Comparison of ENCODE assay signal across 49 mouse cellular contexts in genomic region chr5:33420313-33420712, GRCm38 (mm10). TPM values are rescaled to one million over a fixed set of nuclear protein-coding genes. Genes with fewer than 3 reads are reported as not detected.
"Had no signal": no experiment of that assay in that cellular context is flagged by ENCODE, and none has a peak within 500 bp of the region (broad histone marks: within the 10 kb centered on the region; RNA-seq: fewer than 3 reads in every experiment).

No protein-coding gene starts in this region.

- H3K27ac ChIP-seq: heart, embryonic 10.5 days; heart, embryonic 13.5 days; heart, embryonic 15.5 days; hindbrain, embryonic 10.5 days; hindbrain, embryonic 12.5 days; hindbrain, embryonic 13.5 days; hindbrain, embryonic 14.5 days; hindbrain, embryonic 15.5 days; hindbrain, postnatal 0 days; intestine, embryonic 15.5 days; kidney, embryonic 15.5 days; kidney, postnatal 0 days; layer of hippocampus, adult 2 months; left cerebral cortex, adult 2 months had no signal

- H3K36me3 ChIP-seq: heart, embryonic 15.5 days; hindbrain, embryonic 15.5 days; intestine, embryonic 15.5 days had no signal

- H3K4me1 ChIP-seq: heart, embryonic 10.5 days; heart, embryonic 12.5 days; heart, embryonic 13.5 days; heart, embryonic 15.5 days; hindbrain, embryonic 10.5 days; hindbrain, embryonic 12.5 days; hindbrain, embryonic 13.5 days; hindbrain, embryonic 15.5 days; intestine, embryonic 15.5 days; kidney, embryonic 15.5 days had no signal

- H3K4me2 ChIP-seq: heart, embryonic 11.5 days; heart, embryonic 12.5 days; heart, embryonic 13.5 days; heart, embryonic 15.5 days; hindbrain, embryonic 12.5 days; hindbrain, embryonic 13.5 days; hindbrain, embryonic 14.5 days; hindbrain, embryonic 15.5 days; intestine, embryonic 15.5 days; kidney, embryonic 15.5 days had no signal

- H3K4me3 ChIP-seq: heart, embryonic 10.5 days; heart, embryonic 12.5 days; heart, embryonic 13.5 days; heart, embryonic 15.5 days; hindbrain, embryonic 10.5 days; hindbrain, embryonic 12.5 days; hindbrain, embryonic 13.5 days; hindbrain, embryonic 15.5 days; intestine, embryonic 15.5 days; kidney, embryonic 15.5 days; layer of hippocampus, adult 2 months; left cerebral cortex, adult 2 months had no signal

- H3K9me3 ChIP-seq: heart, embryonic 10.5 days; heart, embryonic 12.5 days; heart, embryonic 13.5 days; heart, embryonic 15.5 days; hindbrain, embryonic 10.5 days; hindbrain, embryonic 12.5 days; hindbrain, embryonic 13.5 days; hindbrain, embryonic 15.5 days; intestine, embryonic 15.5 days; kidney, embryonic 15.5 days had no signal

- H3K9ac ChIP-seq: heart, embryonic 12.5 days; heart, embryonic 13.5 days; heart, embryonic 15.5 days; hindbrain, embryonic 12.5 days; hindbrain, embryonic 13.5 days; hindbrain, embryonic 14.5 days; hindbrain, embryonic 15.5 days; intestine, embryonic 15.5 days; kidney, embryonic 15.5 days had no signal

- DNase-seq: heart, postnatal 10 days; heart, postnatal 14 days; heart, postnatal 36 days; heart, postnatal 4 days; kidney, adult 11 months; kidney, adult 18-20 months; kidney, adult 2 months; kidney, adult 8-10 months; kidney, adult 9 months; kidney, postnatal 10 days; kidney, postnatal 14 days; kidney, postnatal 36 days; kidney, postnatal 4 days; layer of hippocampus, adult 9-11 months; layer of hippocampus, postnatal 36 days had no signal

- ATAC-seq: hindbrain, embryonic 16.5 days; hindbrain, postnatal 0 days; inflammation-experienced regulatory T-cells, adult 6 months; intestine, embryonic 15.5 days; intestine, embryonic 16.5 days; intestine, postnatal 0 days had no signal

RNA-seq across cellular contexts. Expression of gene Nkx1-1, which starts 13.5 kb away (rescaled TPM):
- total RNA-seq: heart, postnatal 10 days; heart, postnatal 14 days; heart, postnatal 25 days; heart, postnatal 36 days; heart, postnatal 4 days; hematopoietic stem cell, adult 5-6 weeks; layer of hippocampus, adult 18-20 months; layer of hippocampus, adult 2 months; layer of hippocampus, adult 8-10 months; layer of hippocampus, postnatal 10 days; layer of hippocampus, postnatal 14 days; layer of hippocampus, postnatal 36 days; left cerebral cortex, adult 18-20 months; left cerebral cortex, adult 2 months had no signal
- polyA plus RNA-seq: heart, embryonic 10.5 days; heart, embryonic 11.5 days; heart, embryonic 12.5 days; heart, embryonic 13.5 days; heart, embryonic 14.5 days; heart, embryonic 15.5 days; heart, embryonic 16.5 days; heart, postnatal 0 days; hindbrain, embryonic 16.5 days; inflammation-experienced regulatory T-cells, adult 6 months; intestine, embryonic 14.5 days; intestine, embryonic 15.5 days; intestine, embryonic 16.5 days; intestine, postnatal 0 days; kidney, adult 2 months; kidney, embryonic 14.5 days; kidney, embryonic 15.5 days; kidney, embryonic 16.5 days; kidney, postnatal 0 days; large intestine, adult 2 months had no signal
